Mouse (Mus musculus): Measurements from ENCODE around the gene Med17.
"Not testable (repeated sequence)": the region's sequence is repeated elsewhere in the genome, so short reads cannot be mapped to it uniquely, and the experiment has no call there.

The Med17 gene

GRCm38 (mm10) chr9:15279649-15280490, at the start of gene Med17:
TSS of gene Med17 (minus strand) at chr9:15279931.
- peak; percentile 87 to 88 for DNase-seq

- DNase-seq = no peak
Observed at GRCm38 (mm10) chr9:15318170-15318742, 38.5 kb upstream of the Med17 start.

GRCm38 (mm10) chr9:15317223-15318169, 37.8 kb upstream of the Med17 start:
- no peak for DNase-seq

- not testable (repeated sequence) for DNase-seq
Observed at GRCm38 (mm10) chr9:15316296-15316695, 36.6 kb upstream of the Med17 start.

GRCm38 (mm10) chr9:15314619-15315018, 34.9 kb upstream of the Med17 start:
- DNase-seq = no peak

GRCm38 (mm10) chr9:15313633-15314032, 33.9 kb upstream of the Med17 start:
- no peak for DNase-seq

GRCm38 (mm10) chr9:15312054-15312735, 32.5 kb upstream of the Med17 start:
- DNase-seq = no peak

GRCm38 (mm10) chr9:15310179-15310578, 30.4 kb upstream of the Med17 start:
- no peak for DNase-seq

GRCm38 (mm10) chr9:15309425-15309824, 29.7 kb upstream of the Med17 start:
- DNase-seq = no peak

GRCm38 (mm10) chr9:15308254-15308653, 28.5 kb upstream of the Med17 start:
- no peak for DNase-seq

- DNase-seq = no peak
Observed at GRCm38 (mm10) chr9:15307257-15307656, 27.5 kb upstream of the Med17 start.

- no peak for DNase-seq
Observed at GRCm38 (mm10) chr9:15306398-15307119, 26.8 kb upstream of the Med17 start, which contains the start of gene 4931406C07Rik. TSS of gene 4931406C07Rik (minus strand) at chr9:15306448.

- peak; percentile 94 to 95 for DNase-seq
Observed at GRCm38 (mm10) chr9:15305503-15306397, 26.0 kb upstream of the Med17 start, which contains the start of gene Taf1d. TSS of gene Taf1d (plus strand) at chr9:15306214.

GRCm38 (mm10) chr9:15302881-15303280, 23.1 kb upstream of the Med17 start:
- no peak for DNase-seq

GRCm38 (mm10) chr9:15302006-15302405, 22.3 kb upstream of the Med17 start:
- DNase-seq = not testable (repeated sequence)

GRCm38 (mm10) chr9:15301399-15301798, 21.7 kb upstream of the Med17 start:
- no peak for DNase-seq

GRCm38 (mm10) chr9:15300056-15300455, 20.3 kb upstream of the Med17 start:
- DNase-seq = no peak

GRCm38 (mm10) chr9:15298451-15298850, 18.7 kb upstream of the Med17 start:
- DNase-seq = no peak

GRCm38 (mm10) chr9:15297112-15297511, 17.4 kb upstream of the Med17 start:
- no peak for DNase-seq

- DNase-seq = no peak
Observed at GRCm38 (mm10) chr9:15289251-15289650, 9.5 kb upstream of the Med17 start.

GRCm38 (mm10) chr9:15288402-15288801, 8.7 kb upstream of the Med17 start:
- DNase-seq = no peak

Data from thymus, adult 18-20 months (tissue).